Mouse (Mus musculus): ENCODE results near the gene Chst14. TPM values are rescaled to one million over a fixed set of nuclear protein-coding genes. Genes with fewer than 3 reads are reported as not detected.
A peak's percentile ranks its signal among the peaks of the same experiment; 100 is the strongest.

The Chst14 gene
- total RNA-seq, 2 experiments from 2014 or later: 1.7 to 2.3 TPM

GRCm38 (mm10) chr2:118963007-118963675 is 36.8 kb downstream of the Chst14 start:
- no peak for DNase-seq (ENCODE audit: low spot score)

- no peak for DNase-seq (ENCODE audit: low spot score)
Measured at GRCm38 (mm10) chr2:118963676-118964012, 37.3 kb downstream of the Chst14 start.

- no peak for DNase-seq (ENCODE audit: low spot score)
Measured at GRCm38 (mm10) chr2:118969585-118970147, 43.4 kb downstream of the Chst14 start.

GRCm38 (mm10) chr2:118972048-118972447 is 45.8 kb downstream of the Chst14 start:
- no peak for DNase-seq (ENCODE audit: low spot score)

- DNase-seq (ENCODE audit: low spot score): peak; percentile 85
Measured at GRCm38 (mm10) chr2:118972687-118973376, 46.5 kb downstream of the Chst14 start.

GRCm38 (mm10) chr2:118975855-118976254 is 49.6 kb downstream of the Chst14 start:
- peak; percentile 2 for DNase-seq (ENCODE audit: low spot score)

GRCm38 (mm10) chr2:118976282-118976929 is 50.1 kb downstream of the Chst14 start:
- peak; percentile 88 for DNase-seq (ENCODE audit: low spot score)

- no peak for DNase-seq (ENCODE audit: low spot score)
Measured at GRCm38 (mm10) chr2:118976941-118977340, 50.6 kb downstream of the Chst14 start.

- no peak for DNase-seq (ENCODE audit: low spot score)
Measured at GRCm38 (mm10) chr2:118978064-118978463, 51.8 kb downstream of the Chst14 start.

Other genes starting within 250 kb of the Chst14 start
- gene Ankrd63, start 222.5 kb upstream of the Chst14 start, total RNA-seq (2021): not detected
- under 1 TPM; 0.12 to 0.23 TPM for gene Plcb2, start 198.1 kb upstream of the Chst14 start, total RNA-seq (2021)
- 1 to 10 TPM; 5.3 TPM for gene Inafm2, start 180.7 kb upstream of the Chst14 start, total RNA-seq (2021)
- 10 to 100 TPM; 14.4 to 16.6 TPM for gene Ccdc9b, start 163.8 kb upstream of the Chst14 start, total RNA-seq (2021)
- gene Phgr1, start 153.7 kb upstream of the Chst14 start, total RNA-seq (2021): not detected
- gene Disp2, start 146.8 kb upstream of the Chst14 start, total RNA-seq (2021): under 1 TPM in 1 of 2 experiments, not detected in 1; 0.02 TPM
- under 1 TPM; 0.07 to 0.55 TPM for gene Knstrn, start 112.5 kb upstream of the Chst14 start, total RNA-seq (2021)
- gene Ivd, start 64.5 kb upstream of the Chst14 start, total RNA-seq (2021): 100 to 1,000 TPM; 122 to 164 TPM
- gene Bahd1, start 26.1 kb upstream of the Chst14 start, total RNA-seq (2021): 1 to 10 TPM; 4.5 to 6.0 TPM
- 1 to 10 TPM; 3.6 to 3.9 TPM for gene Ccdc32, start 102.9 kb downstream of the Chst14 start, total RNA-seq (2021)
- 1 to 10 TPM; 2.5 to 3.2 TPM for gene Rpusd2, start 108.3 kb downstream of the Chst14 start, total RNA-seq (2021)
- under 1 TPM; 0.05 to 0.27 TPM for gene Knl1, start 120.6 kb downstream of the Chst14 start, total RNA-seq (2021)
- under 1 TPM; 0.68 to 0.71 TPM for gene Rad51, start 186.3 kb downstream of the Chst14 start, total RNA-seq (2021)
- gene Rmdn3, start 230.5 kb downstream of the Chst14 start, total RNA-seq (2021): 1 to 10 TPM; 3.4 to 4.9 TPM
- gene Gchfr, start 241.3 kb downstream of the Chst14 start, total RNA-seq (2021): under 1 TPM in 1 of 2 experiments, not detected in 1; 0.39 TPM
- not detected for gene Gm14137, start 248.0 kb downstream of the Chst14 start, total RNA-seq (2021)

All from gastrocnemius, adult 18-20 months (tissue).